Mouse (Mus musculus): Measurements from ENCODE around the gene Zc3h7b.

GRCm38 (mm10) chr15:81766439-81766838 is 21.6 kb downstream of the Zc3h7b start:
- no peak for TF ChIP-seq EP300 (IDR thresholded peaks at IDR 0.05; ENCODE audit: insufficient read depth, low read depth, low read length)
- no peak for TF ChIP-seq POLR2A (IDR thresholded peaks at IDR 0.05; ENCODE audit: insufficient read depth, low read depth, low read length)
- TF ChIP-seq CTCF (IDR thresholded peaks at IDR 0.05), result no peak

All from heart, adult 2 months (tissue).